Mouse (Mus musculus) hindbrain, embryonic 16.5 days (tissue): ENCODE results near the gene Etfa. TPM values are rescaled to one million over a fixed set of nuclear protein-coding genes. Genes with fewer than 3 reads are reported as not detected.

Source experiments
- ATAC-seq: fragments of 200-750 bp; cut with Nextera tagmentation; 2 replicates; pipeline ENCODE4 v1.8.0; 2017; ENCODE audit warnings: moderate TSS enrichment, moderate library complexity
- H3K27ac ChIP-seq: fragments of 300-500 bp; sonication (generic); 2 replicates; pipeline ENCODE4 v1.5.1; 2014; ENCODE audit warnings: low read depth, mild to moderate bottlenecking, control low read depth, low read length, moderate library complexity
- H3K27me3 ChIP-seq: fragments of 300-500 bp; sonication (generic); replicated peaks from 2 replicates; pipeline ENCODE4 v1.6.1; 2014; ENCODE audit warnings: low read length; ENCODE audit not compliant: control insufficient read depth, insufficient read depth
- H3K36me3 ChIP-seq: fragments of 300-500 bp; sonication (generic); 2 replicates; pipeline ENCODE4 v1.6.1; 2014; ENCODE audit warnings: mild to moderate bottlenecking, low read length, moderate library complexity, mixed read lengths; ENCODE audit not compliant: control insufficient read depth, insufficient read depth
- H3K4me1 ChIP-seq: fragments of 300-500 bp; sonication (generic); 2 replicates; pipeline ENCODE4 v1.6.1; 2014; ENCODE audit warnings: low read depth, low read length; ENCODE audit not compliant: control insufficient read depth, insufficient read depth
- H3K4me2 ChIP-seq: fragments of 300-500 bp; sonication (generic); 2 replicates; pipeline ENCODE4 v1.6.1; 2014; ENCODE audit warnings: mild to moderate bottlenecking, low read length, control low read depth, moderate library complexity
- H3K4me3 ChIP-seq: fragments of 300-500 bp; sonication (generic); 2 replicates; pipeline ENCODE4 v1.5.1; 2014; ENCODE audit warnings: mild to moderate bottlenecking, low read length, control low read depth, moderate library complexity
- H3K9ac ChIP-seq: fragments of 300-500 bp; sonication (generic); 2 replicates; pipeline ENCODE4 v1.6.1; 2014; ENCODE audit warnings: low read depth, mild to moderate bottlenecking, control low read depth, low read length, moderate library complexity
- H3K9me3 ChIP-seq: fragments of 300-500 bp; sonication (generic); 2 replicates; pipeline ENCODE4 v1.6.1; 2014; ENCODE audit warnings: mild to moderate bottlenecking, low read length, moderate library complexity; ENCODE audit not compliant: control insufficient read depth
- whole genome bisulfite sequencing: fragments of 180-500 bp; shearing (Covaris S2); extraction: QIAGEN DNeasy Blood & Tissue Kit; methylation state at CpG from one replicate; pipeline ENCODE4 v1.1.7; 2014; 5-methylcytosine and 5-hydroxymethylcytosine counted together
- polyA plus RNA-seq: library from polyadenylated mRNA; unstranded; fragments of >200 nt; fragmentation: Nextera tagmentation; extraction: Ambion mirVana; gene quantifications from 2 replicates; pipeline ENCODE4 v1.2.1, GENCODE M21; 2015

The Etfa gene
- polyA plus RNA-seq, 1 experiment from 2014 or later: 111 TPM

GRCm38 (mm10) chr9:55438433-55438832 is 73.6 kb downstream of the Etfa start:
- Histone ChIP-seq H3K4me3 (no peak overlapping the region), H3K9ac (no peak overlapping the region), H3K36me3 (peaks cover 2% of the 10 kb centered on the region; the same call in 1 of the 2 replicates), H3K4me2 (no peak overlapping the region), H3K27me3 (no peaks in the 10 kb centered on the region), H3K4me1 (no peaks in the 10 kb centered on the region), H3K9me3 (no peaks in the 10 kb centered on the region), H3K27ac (no peak overlapping the region)
- WGBS: 66% methylated on average over 3 of the region's 3 CpGs
- no peak for ATAC-seq

- Histone ChIP-seq H3K27me3 (no peaks in the 10 kb centered on the region), H3K9me3 (no peaks in the 10 kb centered on the region), H3K4me1 (peaks cover 6% of the 10 kb centered on the region), H3K36me3 (peaks cover 2% of the 10 kb centered on the region; the same call in 1 of the 2 replicates), H3K4me2 (no peak overlapping the region), H3K27ac (no peak overlapping the region), H3K9ac (no peak overlapping the region), H3K4me3 (no peak overlapping the region)
- no peak for ATAC-seq
- 84% methylated on average over 5 of the region's 5 CpGs for WGBS
Measured at GRCm38 (mm10) chr9:55433875-55434274, 78.2 kb downstream of the Etfa start.

- Histone ChIP-seq H3K9ac (no peak overlapping the region; the same call in 1 of the 2 replicates), H3K27ac (no peak overlapping the region), H3K4me1 (peaks cover 6% of the 10 kb centered on the region), H3K36me3 (peaks cover 2% of the 10 kb centered on the region; the same call in 1 of the 2 replicates), H3K4me2 (no peak overlapping the region), H3K4me3 (no peak overlapping the region), H3K9me3 (no peaks in the 10 kb centered on the region), H3K27me3 (no peaks in the 10 kb centered on the region)
- WGBS: 73% methylated on average over 14 of the region's 14 CpGs
- ATAC-seq: no peak
Measured at GRCm38 (mm10) chr9:55432306-55433289, 79.4 kb downstream of the Etfa start.

GRCm38 (mm10) chr9:55430133-55430532 is 81.9 kb downstream of the Etfa start:
- 33% methylated on average over 20 of the region's 20 CpGs for WGBS
- peak; percentile 43 for ATAC-seq
- Histone ChIP-seq H3K9ac (peak overlapping the region; percentile 47), H3K4me1 (peaks cover 6% of the 10 kb centered on the region), H3K9me3 (no peaks in the 10 kb centered on the region), H3K27ac (no peak overlapping the region), H3K4me2 (peak overlapping the region; percentile 35), H3K4me3 (peak overlapping the region; percentile 3; the same call in 1 of the 2 replicates), H3K36me3 (no peaks in the 10 kb centered on the region), H3K27me3 (no peaks in the 10 kb centered on the region)

- H3K27ac ChIP-seq: 0 out of 2 replicates have a peak overlapping the region, but pooled peaks have one; percentile 9
- no peaks in the 10 kb centered on the region for H3K36me3 ChIP-seq
- H3K4me3 ChIP-seq: no peak overlapping the region
- H3K9ac ChIP-seq: 0 out of 2 replicates have a peak overlapping the region, but pooled peaks have one; percentile 47
- peak; percentile 77 for ATAC-seq
- H3K27me3 ChIP-seq: no peaks in the 10 kb centered on the region
- peak overlapping the region; percentile 35 for H3K4me2 ChIP-seq
- 34% methylated on average over 12 of the region's 12 CpGs for WGBS
- peaks cover 6% of the 10 kb centered on the region for H3K4me1 ChIP-seq
- no peaks in the 10 kb centered on the region for H3K9me3 ChIP-seq
Measured at GRCm38 (mm10) chr9:55429242-55429975, 82.6 kb downstream of the Etfa start.

GRCm38 (mm10) chr9:55425271-55425810 is 86.7 kb downstream of the Etfa start:
- Histone ChIP-seq H3K9me3 (no peaks in the 10 kb centered on the region; the same call in 1 of the 2 replicates), H3K9ac (no peak overlapping the region), H3K4me3 (no peak overlapping the region), H3K27ac (no peak overlapping the region), H3K4me2 (no peak overlapping the region), H3K36me3 (no peaks in the 10 kb centered on the region), H3K27me3 (no peaks in the 10 kb centered on the region), H3K4me1 (peaks cover 5% of the 10 kb centered on the region)
- WGBS: 69% methylated on average over 7 of the region's 7 CpGs
- ATAC-seq: no peak

- no peaks in the 10 kb centered on the region; the same call in 1 of the 2 replicates for H3K9me3 ChIP-seq
Measured at GRCm38 (mm10) chr9:55423451-55424424, 88.3 kb downstream of the Etfa start.

GRCm38 (mm10) chr9:55421786-55422185 is 90.3 kb downstream of the Etfa start:
- no peaks in the 10 kb centered on the region for H3K36me3 ChIP-seq
- 96% methylated on average over 3 of the region's 3 CpGs for WGBS
- no peaks in the 10 kb centered on the region for H3K4me1 ChIP-seq
- no peak for ATAC-seq
- no peaks in the 10 kb centered on the region for H3K27me3 ChIP-seq
- no peaks in the 10 kb centered on the region; the same call in 1 of the 2 replicates for H3K9me3 ChIP-seq
- no peak overlapping the region for H3K4me2 ChIP-seq
- no peak overlapping the region for H3K9ac ChIP-seq
- H3K27ac ChIP-seq: no peak overlapping the region
- no peak overlapping the region for H3K4me3 ChIP-seq

More at GRCm38 (mm10) chr9:55423451-55424424, 88.3 kb downstream of the Etfa start:
- no peaks in the 10 kb centered on the region for H3K27me3 ChIP-seq
- H3K36me3 ChIP-seq: no peaks in the 10 kb centered on the region
- 75% methylated on average over 14 of the region's 14 CpGs for WGBS
- H3K4me2 ChIP-seq: no peak overlapping the region
- H3K4me1 ChIP-seq: no peaks in the 10 kb centered on the region
- no peak overlapping the region for H3K4me3 ChIP-seq
- H3K27ac ChIP-seq: no peak overlapping the region
- no peak for ATAC-seq
- no peak overlapping the region for H3K9ac ChIP-seq
